ENCODE assay signal across 8 mouse cellular contexts in the genomic region with DNA sequence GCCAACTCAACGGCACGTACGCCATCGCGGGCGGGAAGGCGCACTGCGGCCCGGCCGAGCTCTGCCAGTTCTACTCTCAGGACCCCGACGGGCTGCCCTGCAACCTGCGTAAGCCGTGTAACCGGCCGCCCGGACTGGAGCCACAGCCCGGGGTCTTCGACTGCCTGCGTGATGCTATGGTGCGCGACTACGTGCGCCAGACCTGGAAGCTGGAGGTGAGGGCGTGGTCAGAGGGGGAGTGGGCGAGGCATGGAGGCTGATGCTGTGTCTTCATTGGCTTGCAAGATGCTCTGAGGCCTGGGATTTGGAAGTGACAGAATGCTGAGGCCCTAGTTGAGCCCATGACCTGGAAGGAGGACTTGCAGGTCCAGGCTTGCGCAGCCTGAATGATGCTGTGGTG. TPM values are rescaled to one million over a fixed set of nuclear protein-coding genes. Genes with fewer than 3 reads are reported as not detected.
DNase-seq lines count a peak whose midpoint lies in the region; ATAC-seq lines count a peak whose summit lies in the region.

No protein-coding gene starts in this region.

- DNase-seq in liver, embryonic 11.5 days (ENCODE audit: low spot score) = no peak
- DNase-seq in liver = no peak
- no peak for DNase-seq in adrenal gland, postnatal 14 days
- no peak for DNase-seq in cerebellum, adult 9-11 months
- no peak for DNase-seq in spleen, postnatal 10 days (ENCODE audit: low spot score in 2 of 2)

- H3K4me1 ChIP-seq in liver, embryonic 11.5 days (replicated peaks; ENCODE audit: control insufficient read depth, insufficient read depth, low read length) = no peaks in the 10 kb centered on the region
- H3K4me1 ChIP-seq in embryonic facial prominence, embryonic 15.5 days = peaks cover 19% of the 10 kb centered on the region
- 0 out of 2 replicates have a peak, but pooled peaks cover 2% of the 10 kb centered on the region for H3K4me1 ChIP-seq in limb, embryonic 12.5 days (replicated peaks)
- 0 out of 2 replicates have a peak, but pooled peaks cover 5% of the 10 kb centered on the region for H3K4me1 ChIP-seq in stomach, embryonic 15.5 days

- no peak for ATAC-seq in liver, embryonic 11.5 days (replicated peaks; ENCODE audit: low FRiP score)
- ATAC-seq in embryonic facial prominence, embryonic 15.5 days (ENCODE audit: insufficient number of reproducible peaks, low FRiP score, low TSS enrichment, low read depth) = no peak; the same call in 1 of the 2 replicates
- no peak for ATAC-seq in limb, embryonic 12.5 days (ENCODE audit: insufficient number of reproducible peaks, insufficient read depth, low FRiP score, low TSS enrichment, low read depth)
- ATAC-seq in stomach, embryonic 15.5 days (ENCODE audit: insufficient read depth, low FRiP score, low read depth) = no peak; the same call in 1 of the 2 replicates

- no peaks in the 10 kb centered on the region for H3K36me3 ChIP-seq in liver, embryonic 11.5 days (ENCODE audit: control insufficient read depth, insufficient read depth, low read length)
- H3K36me3 ChIP-seq in embryonic facial prominence, embryonic 15.5 days = no peaks in the 10 kb centered on the region
- H3K36me3 ChIP-seq in limb, embryonic 12.5 days = no peaks in the 10 kb centered on the region
- H3K36me3 ChIP-seq in stomach, embryonic 15.5 days = no peaks in the 10 kb centered on the region

- peak overlapping the region; percentile 51 for H3K4me2 ChIP-seq in liver, embryonic 11.5 days
- peak overlapping the region; percentile 46 for H3K4me2 ChIP-seq in embryonic facial prominence, embryonic 15.5 days (replicated peaks)
- peak overlapping the region; percentile 57 for H3K4me2 ChIP-seq in limb, embryonic 12.5 days
- peak overlapping the region; percentile 53 for H3K4me2 ChIP-seq in stomach, embryonic 15.5 days

- peak overlapping the region; percentile 24; the same call in 1 of the 2 replicates for H3K4me3 ChIP-seq in liver, embryonic 11.5 days (ENCODE audit: low read depth, low read length)
- H3K4me3 ChIP-seq in embryonic facial prominence, embryonic 15.5 days (replicated peaks) = peak overlapping the region; percentile 30
- H3K4me3 ChIP-seq in limb, embryonic 12.5 days (replicated peaks) = peak overlapping the region; percentile 36
- H3K4me3 ChIP-seq in stomach, embryonic 15.5 days (replicated peaks) = peak overlapping the region; percentile 30

- H3K9ac ChIP-seq in liver, embryonic 11.5 days (ENCODE audit: low read depth, low read length) = no peak overlapping the region
- no peak overlapping the region for H3K9ac ChIP-seq in embryonic facial prominence, embryonic 15.5 days
- H3K9ac ChIP-seq in limb, embryonic 12.5 days (replicated peaks) = peak overlapping the region; percentile 44; the same call in 1 of the 2 replicates
- H3K9ac ChIP-seq in stomach, embryonic 15.5 days = no peak overlapping the region

- no peak overlapping the region for H3K27ac ChIP-seq in liver, embryonic 11.5 days (ENCODE audit: low read depth, low read length)
- no peak overlapping the region for H3K27ac ChIP-seq in embryonic facial prominence, embryonic 15.5 days (replicated peaks)
- H3K27ac ChIP-seq in limb, embryonic 12.5 days = no peak overlapping the region
- H3K27ac ChIP-seq in stomach, embryonic 15.5 days = no peak overlapping the region

- H3K9me3 ChIP-seq in liver, embryonic 11.5 days (ENCODE audit: control insufficient read depth, low read length) = no peaks in the 10 kb centered on the region
- no peaks in the 10 kb centered on the region for H3K9me3 ChIP-seq in embryonic facial prominence, embryonic 15.5 days (replicated peaks)
- H3K9me3 ChIP-seq in limb, embryonic 12.5 days = peaks cover 5% of the 10 kb centered on the region; the same call in 1 of the 2 replicates
- H3K9me3 ChIP-seq in stomach, embryonic 15.5 days = no peaks in the 10 kb centered on the region

- peaks cover 11% of the 10 kb centered on the region for H3K27me3 ChIP-seq in liver, embryonic 11.5 days (replicated peaks; ENCODE audit: control insufficient read depth, insufficient read depth, low read length)
- peaks cover 11% of the 10 kb centered on the region for H3K27me3 ChIP-seq in embryonic facial prominence, embryonic 15.5 days
- H3K27me3 ChIP-seq in limb, embryonic 12.5 days = peaks cover 30% of the 10 kb centered on the region
- 0 out of 2 replicates have a peak, but pooled peaks cover 9% of the 10 kb centered on the region for H3K27me3 ChIP-seq in stomach, embryonic 15.5 days (replicated peaks)

- 20% methylated on average over 27 of the region's 27 CpGs for WGBS in liver, embryonic 11.5 days
- WGBS in embryonic facial prominence, embryonic 15.5 days = 19% methylated on average over 27 of the region's 27 CpGs
- WGBS in limb, embryonic 12.5 days = 17% methylated on average over 27 of the region's 27 CpGs
- WGBS in stomach, embryonic 15.5 days = 20% methylated on average over 27 of the region's 27 CpGs

RNA-seq across cellular contexts. Expression of gene Zap70, which starts 9.4 kb away (rescaled TPM):
- 0.16 and 0.19 TPM in 2 replicates for polyA plus RNA-seq in liver, embryonic 11.5 days (2014; fragmentation: Nextera tagmentation; extraction: Ambion mirVana)
- polyA plus RNA-seq in embryonic facial prominence, embryonic 15.5 days (2015; fragmentation: Nextera tagmentation; extraction: Ambion mirVana) = 0.64 and 0.85 TPM in 2 replicates
- 0.40 and 0.90 TPM in 2 replicates for polyA plus RNA-seq in limb, embryonic 12.5 days (2016; fragmentation: Nextera tagmentation; extraction: Ambion mirVana)
- 0.28 and 0.45 TPM in 2 replicates for polyA plus RNA-seq in stomach, embryonic 15.5 days (2015; fragmentation: Nextera tagmentation; extraction: Ambion mirVana)
- total RNA-seq in adrenal gland, postnatal 14 days (2021) = 0.56 and 6.7 TPM in 2 replicates

RNA-seq across cellular contexts. Expression of gene Actr1b, which starts 56.8 kb away (rescaled TPM):
- polyA plus RNA-seq in liver, embryonic 11.5 days (2014; fragmentation: Nextera tagmentation; extraction: Ambion mirVana) = 74.1 and 81.0 TPM in 2 replicates
- 110 and 118 TPM in 2 replicates for polyA plus RNA-seq in embryonic facial prominence, embryonic 15.5 days (2015; fragmentation: Nextera tagmentation; extraction: Ambion mirVana)
- 114 and 120 TPM in 2 replicates for polyA plus RNA-seq in limb, embryonic 12.5 days (2016; fragmentation: Nextera tagmentation; extraction: Ambion mirVana)
- 85.4 and 96.2 TPM in 2 replicates for polyA plus RNA-seq in stomach, embryonic 15.5 days (2015; fragmentation: Nextera tagmentation; extraction: Ambion mirVana)
- 113 and 124 TPM in 2 replicates for total RNA-seq in adrenal gland, postnatal 14 days (2021)
